Mouse (Mus musculus) G1E (cell line): Measurements from ENCODE around the gene Cog4.

Experiments
- CTCF ChIP-seq: IDR thresholded peaks from 2 replicates; pipeline ENCODE4 v1.5.1; 2012; ENCODE audit warnings: low read depth, low read length, inconsistent platforms, mixed read lengths
- GATA1 ChIP-seq: IDR thresholded peaks from 2 replicates; pipeline ENCODE4 v1.6.1; 2012; ENCODE audit warnings: borderline replicate concordance, low read length, inconsistent platforms, mixed read lengths

- no peak for TF ChIP-seq CTCF
- no peak for TF ChIP-seq GATA1
Measured at GRCm38 (mm10) chr8:110901056-110901455, 54.7 kb downstream of the Cog4 start.
